Mouse (Mus musculus): ENCODE data around the gene 1300017J02Rik. TPM values are rescaled to one million over a fixed set of nuclear protein-coding genes. Genes with fewer than 3 reads are reported as not detected.

1300017J02Rik gene
- polyA plus RNA-seq, 1 experiment from 2014 or later: 29.7 TPM

GRCm38 (mm10) chr9:103252906-103253305 lies 52.0 kb downstream of the 1300017J02Rik start:
- H3K27me3 ChIP-seq (replicated peaks): no peaks in the 10 kb centered on the region
- no peaks in the 10 kb centered on the region for H3K9me3 ChIP-seq (replicated peaks)
- H3K4me2 ChIP-seq: no peak overlapping the region
- no peak overlapping the region for H3K9ac ChIP-seq
- 79% methylated on average over 5 of the region's 5 CpGs for WGBS (ENCODE audit: insufficient replicate concordance)
- H3K36me3 ChIP-seq: peaks cover 45% of the 10 kb centered on the region
- no peaks in the 10 kb centered on the region for H3K4me1 ChIP-seq
- H3K27ac ChIP-seq: no peak overlapping the region
- ATAC-seq: no peak
- no peak overlapping the region for H3K4me3 ChIP-seq

- no peak overlapping the region for H3K9ac ChIP-seq
- ATAC-seq: no peak
- H3K9me3 ChIP-seq (replicated peaks): no peaks in the 10 kb centered on the region
- 65% methylated on average over 4 of the region's 4 CpGs for WGBS (ENCODE audit: insufficient replicate concordance)
- H3K4me2 ChIP-seq: no peak overlapping the region
- no peak overlapping the region for H3K4me3 ChIP-seq
- peaks cover 28% of the 10 kb centered on the region for H3K36me3 ChIP-seq
- no peaks in the 10 kb centered on the region for H3K27me3 ChIP-seq (replicated peaks)
- H3K27ac ChIP-seq: no peak overlapping the region
- H3K4me1 ChIP-seq: peaks cover 18% of the 10 kb centered on the region
These were observed 56.3 kb downstream of the 1300017J02Rik start for GRCm38 (mm10) chr9:103248618-103249017.

GRCm38 (mm10) chr9:103246526-103247168 lies 58.2 kb downstream of the 1300017J02Rik start:
- peaks cover 16% of the 10 kb centered on the region for H3K36me3 ChIP-seq
- WGBS (ENCODE audit: insufficient replicate concordance): 48% methylated on average over 8 of the region's 8 CpGs
- no peaks in the 10 kb centered on the region for H3K9me3 ChIP-seq (replicated peaks)
- no peak overlapping the region for H3K9ac ChIP-seq
- H3K4me1 ChIP-seq: peaks cover 22% of the 10 kb centered on the region
- peak; percentile 80 for ATAC-seq
- H3K4me3 ChIP-seq: no peak overlapping the region
- H3K4me2 ChIP-seq: peak overlapping the region; percentile 33
- H3K27me3 ChIP-seq (replicated peaks): no peaks in the 10 kb centered on the region
- no peak overlapping the region for H3K27ac ChIP-seq

GRCm38 (mm10) chr9:103243640-103244039 lies 61.2 kb downstream of the 1300017J02Rik start:
- Histone ChIP-seq H3K27ac (no peak overlapping the region; the same call in 1 of the 2 replicates), H3K4me2 (no peak overlapping the region)
- 64% methylated on average over 4 of the region's 4 CpGs for WGBS (ENCODE audit: insufficient replicate concordance)

GRCm38 (mm10) chr9:103241206-103241605 lies 63.7 kb downstream of the 1300017J02Rik start:
- Histone ChIP-seq H3K27me3 (replicated peaks) (no peaks in the 10 kb centered on the region), H3K9ac (no peak overlapping the region), H3K9me3 (replicated peaks) (no peaks in the 10 kb centered on the region), H3K4me2 (no peak overlapping the region), H3K4me1 (peaks cover 17% of the 10 kb centered on the region; the same call in 1 of the 2 replicates), H3K27ac (peak overlapping the region; percentile 54), H3K36me3 (no peaks in the 10 kb centered on the region), H3K4me3 (no peak overlapping the region)
- 56% methylated on average over 2 of the region's 2 CpGs for WGBS (ENCODE audit: insufficient replicate concordance)
- no peak; the same call in 1 of the 2 replicates for ATAC-seq

More at GRCm38 (mm10) chr9:103243640-103244039, 61.2 kb downstream of the 1300017J02Rik start:
- Histone ChIP-seq H3K27me3 (replicated peaks) (no peaks in the 10 kb centered on the region), H3K4me1 (peaks cover 32% of the 10 kb centered on the region), H3K9ac (no peak overlapping the region), H3K9me3 (replicated peaks) (no peaks in the 10 kb centered on the region), H3K36me3 (no peaks in the 10 kb centered on the region), H3K4me3 (no peak overlapping the region)
- ATAC-seq: peak; percentile 58; the same call in 1 of the 2 replicates

GRCm38 (mm10) chr9:103239471-103239870 lies 65.4 kb downstream of the 1300017J02Rik start:
- no peak overlapping the region for H3K27ac ChIP-seq
- no peak overlapping the region for H3K4me3 ChIP-seq
- no peak overlapping the region for H3K4me2 ChIP-seq
- ATAC-seq: no peak
- H3K4me1 ChIP-seq: peaks cover 14% of the 10 kb centered on the region; the same call in 1 of the 2 replicates
- 80% methylated on average over 6 of the region's 6 CpGs for WGBS (ENCODE audit: insufficient replicate concordance)
- H3K27me3 ChIP-seq (replicated peaks): no peaks in the 10 kb centered on the region
- no peaks in the 10 kb centered on the region for H3K36me3 ChIP-seq
- no peak overlapping the region for H3K9ac ChIP-seq
- no peaks in the 10 kb centered on the region for H3K9me3 ChIP-seq (replicated peaks)

GRCm38 (mm10) chr9:103234565-103235165 lies 70.2 kb downstream of the 1300017J02Rik start:
- H3K27me3 ChIP-seq (replicated peaks): peaks cover 6% of the 10 kb centered on the region; the same call in 1 of the 2 replicates
- H3K9me3 ChIP-seq (replicated peaks): no peaks in the 10 kb centered on the region
- peak overlapping the region; percentile 67 for H3K27ac ChIP-seq
- 47% methylated on average over 7 of the region's 7 CpGs for WGBS (ENCODE audit: insufficient replicate concordance)
- no peak overlapping the region for H3K4me3 ChIP-seq
- no peak overlapping the region for H3K4me2 ChIP-seq
- no peaks in the 10 kb centered on the region for H3K36me3 ChIP-seq
- no peak overlapping the region for H3K9ac ChIP-seq
- ATAC-seq: peak; percentile 42
- peaks cover 25% of the 10 kb centered on the region for H3K4me1 ChIP-seq

- H3K9ac ChIP-seq: no peak overlapping the region
- peaks cover 25% of the 10 kb centered on the region for H3K4me1 ChIP-seq
- WGBS (ENCODE audit: insufficient replicate concordance): 28% methylated on average over 7 of the region's 7 CpGs
- peak overlapping the region; percentile 67 for H3K27ac ChIP-seq
- no peak overlapping the region for H3K4me2 ChIP-seq
- no peak for ATAC-seq
- no peaks in the 10 kb centered on the region for H3K36me3 ChIP-seq
- H3K27me3 ChIP-seq (replicated peaks): peaks cover 10% of the 10 kb centered on the region; the same call in 1 of the 2 replicates
- H3K4me3 ChIP-seq: no peak overlapping the region
- no peaks in the 10 kb centered on the region for H3K9me3 ChIP-seq (replicated peaks)
These were observed 70.8 kb downstream of the 1300017J02Rik start for GRCm38 (mm10) chr9:103234059-103234458.

- peaks cover 10% of the 10 kb centered on the region; the same call in 1 of the 2 replicates for H3K27me3 ChIP-seq (replicated peaks)
- no peak overlapping the region for H3K9ac ChIP-seq
- no peaks in the 10 kb centered on the region for H3K36me3 ChIP-seq
- no peak overlapping the region for H3K4me2 ChIP-seq
- ATAC-seq: no peak
- H3K4me3 ChIP-seq: no peak overlapping the region
- peaks cover 25% of the 10 kb centered on the region for H3K4me1 ChIP-seq
- H3K27ac ChIP-seq: no peak overlapping the region
- 29% methylated on average over 7 of the region's 7 CpGs for WGBS (ENCODE audit: insufficient replicate concordance)
- H3K9me3 ChIP-seq (replicated peaks): no peaks in the 10 kb centered on the region
These were observed 71.9 kb downstream of the 1300017J02Rik start for GRCm38 (mm10) chr9:103233006-103233395.

- H3K9ac ChIP-seq: no peak overlapping the region
- no peaks in the 10 kb centered on the region for H3K36me3 ChIP-seq
- WGBS (ENCODE audit: insufficient replicate concordance): 69% methylated on average over 7 of the region's 7 CpGs
- no peak for ATAC-seq
- H3K4me3 ChIP-seq: no peak overlapping the region
- H3K4me2 ChIP-seq: no peak overlapping the region
- peaks cover 10% of the 10 kb centered on the region; the same call in 1 of the 2 replicates for H3K27me3 ChIP-seq (replicated peaks)
- H3K27ac ChIP-seq: no peak overlapping the region
- H3K4me1 ChIP-seq: peaks cover 25% of the 10 kb centered on the region
- H3K9me3 ChIP-seq (replicated peaks): no peaks in the 10 kb centered on the region
These were observed 72.5 kb downstream of the 1300017J02Rik start for GRCm38 (mm10) chr9:103232232-103233005.

GRCm38 (mm10) chr9:103230151-103230951 lies 74.5 kb downstream of the 1300017J02Rik start, which contains the start of the genes Gm20425 and Trf:
TSS of gene Gm20425 (minus strand) at chr9:103230307.
TSS of gene Trf (minus strand) at chr9:103230444.
- Histone ChIP-seq H3K36me3 (peaks cover 13% of the 10 kb centered on the region; the same call in 1 of the 2 replicates), H3K27ac (peak within 1 kb of the TSS; percentile 64), H3K4me1 (peaks cover 25% of the 10 kb centered on the region), H3K9ac (peak within 1 kb of the TSS; percentile 44), H3K4me2 (peak within 1 kb of the TSS; percentile 40), H3K9me3 (replicated peaks) (no peaks in the 10 kb centered on the region), H3K27me3 (replicated peaks) (peaks cover 10% of the 10 kb centered on the region; the same call in 1 of the 2 replicates), H3K4me3 (peak within 1 kb of the TSS; percentile 40)
- WGBS (ENCODE audit: insufficient replicate concordance): 12% methylated on average over 24 of the region's 29 CpGs
- peak; percentile 65 for ATAC-seq
